Mouse (Mus musculus) Muller cell, postnatal 12 days (primary cell): Measurements from ENCODE around the gene Chadl.
"Not testable (repeated sequence)": the region's sequence is repeated elsewhere in the genome, so short reads cannot be mapped to it uniquely, and the experiment has no call there.

Source experiments
- DNase-seq: peaks from one replicate; pipeline ENCODE4 v3.0.0-alpha.2; 2015; ENCODE audit errors: inconsistent ontology term

Gene Chadl

GRCm38 (mm10) chr15:81697175-81697574 lies at the start of gene Chadl:
Chadl (minus strand) TSS chr15:81697287.
- DNase-seq, result peak; percentile 84

GRCm38 (mm10) chr15:81745601-81746114 lies 48.6 kb upstream of the Chadl start:
- peak; percentile 75 for DNase-seq

DNA sequence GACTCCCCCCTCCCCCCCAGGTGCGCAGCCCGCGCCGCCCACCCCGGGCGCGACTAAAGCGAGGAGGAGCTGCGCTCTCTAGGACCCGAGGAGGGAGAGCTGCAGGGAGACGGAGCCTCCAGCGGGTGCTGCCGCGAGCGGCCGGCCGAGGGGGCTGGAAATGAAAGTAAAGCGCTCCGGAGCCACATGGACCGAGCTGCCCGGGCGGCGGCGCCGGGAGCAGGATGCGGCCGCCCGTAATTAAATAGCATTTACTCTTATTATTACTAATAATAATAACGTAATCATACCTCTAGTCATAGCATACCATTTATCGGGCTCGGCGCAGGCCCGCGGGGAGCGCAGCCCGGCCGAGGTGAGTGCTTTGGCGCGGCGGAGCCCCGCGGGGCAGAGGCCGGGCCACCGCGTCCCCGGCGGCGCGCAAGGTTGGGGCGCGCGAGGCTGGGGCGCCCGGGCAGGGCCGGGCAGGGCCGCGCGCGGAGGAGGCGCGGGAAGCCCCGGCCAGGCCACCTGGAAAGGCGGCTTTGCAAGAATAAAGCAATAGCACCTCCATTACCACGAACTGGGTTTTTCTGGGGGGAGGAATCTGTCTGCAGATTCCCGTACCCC lies 48.0 kb upstream of the Chadl start, which contains the start of the genes Zc3h7b and Rangap1:
TSS of gene Zc3h7b (plus strand) at position 66 of the 609 bp plus-strand sequence.
TSS of gene Rangap1 (minus strand) at position 539 of the 609 bp plus-strand sequence.
- peak; percentile 83 for DNase-seq

- not testable (repeated sequence) for DNase-seq
These were observed 45.3 kb upstream of the Chadl start for GRCm38 (mm10) chr15:81742368-81742767.

GRCm38 (mm10) chr15:81739924-81740323 lies 42.8 kb upstream of the Chadl start:
- DNase-seq, result no peak

DNA sequence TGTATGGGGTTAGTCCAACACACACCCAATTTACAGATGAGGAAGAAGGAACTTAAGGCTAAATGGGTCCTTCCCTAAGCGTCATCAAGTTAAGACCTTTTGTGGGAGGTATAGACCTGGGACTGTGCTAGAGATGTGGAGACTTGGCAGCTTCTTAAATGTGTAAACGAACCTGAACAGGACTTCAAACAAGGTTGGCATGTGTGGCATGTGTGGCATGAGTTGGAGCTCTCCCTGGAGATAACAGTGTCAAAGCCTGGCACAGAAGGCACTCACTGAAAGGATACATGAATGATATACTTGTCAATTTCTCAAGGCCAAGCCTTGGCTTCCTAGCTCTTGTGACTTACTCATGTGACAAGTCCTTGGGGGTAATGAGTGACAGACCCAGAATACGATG lies 42.2 kb upstream of the Chadl start:
- DNase-seq, result no peak

DNA sequence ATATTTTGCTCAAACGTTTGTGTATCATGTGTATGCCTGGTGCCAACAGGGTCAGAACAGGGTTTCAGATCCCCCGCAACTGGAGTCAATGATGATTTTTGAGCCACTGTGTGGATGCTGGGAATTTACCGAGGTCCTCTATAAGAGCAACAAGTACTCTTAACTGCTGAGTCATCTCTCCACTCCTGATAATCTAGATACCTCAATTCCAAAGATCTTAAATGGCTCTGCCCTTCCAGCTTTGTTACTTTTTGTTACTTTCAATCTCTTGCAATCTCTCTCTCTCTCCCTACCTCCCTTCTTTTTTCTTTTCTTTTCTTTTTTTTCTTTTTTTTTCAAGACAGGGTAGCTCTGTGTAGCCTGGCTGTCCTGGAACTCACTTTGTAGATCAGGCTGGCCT lies 38.0 kb upstream of the Chadl start:
- DNase-seq, result no peak

- peak; percentile 99 for DNase-seq
These were observed 32.9 kb upstream of the Chadl start for GRCm38 (mm10) chr15:81729792-81730635.

DNA sequence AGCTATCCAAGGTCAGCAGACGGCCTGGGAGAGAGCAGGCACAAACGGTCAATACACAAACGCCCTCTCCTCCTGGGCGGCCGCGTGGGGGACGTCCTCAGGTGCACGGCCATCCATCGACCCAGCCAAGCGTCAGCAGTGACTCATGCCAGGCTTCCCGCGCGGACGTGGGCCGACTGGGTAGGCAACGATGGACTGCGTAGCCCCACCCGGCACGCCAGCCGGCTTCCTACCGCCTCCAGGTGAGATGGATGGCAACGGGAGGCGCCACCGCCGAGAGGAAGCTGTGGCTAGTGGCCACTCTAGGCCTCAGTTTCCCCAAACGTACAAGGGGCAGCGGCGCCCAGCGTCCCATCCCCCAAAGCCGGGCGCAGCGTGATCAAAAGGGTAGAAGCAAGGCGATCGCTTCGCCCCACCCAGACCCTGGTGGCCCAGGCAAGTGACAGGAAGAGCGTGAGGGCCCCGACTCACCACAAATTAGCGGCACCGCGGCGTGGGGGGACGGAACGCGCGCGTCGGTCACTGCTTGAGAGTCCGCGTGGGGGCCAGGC lies 32.2 kb upstream of the Chadl start:
- peak; percentile 52 for DNase-seq

- no peak for DNase-seq
These were observed 28.9 kb upstream of the Chadl start for GRCm38 (mm10) chr15:81725965-81726364.

DNA sequence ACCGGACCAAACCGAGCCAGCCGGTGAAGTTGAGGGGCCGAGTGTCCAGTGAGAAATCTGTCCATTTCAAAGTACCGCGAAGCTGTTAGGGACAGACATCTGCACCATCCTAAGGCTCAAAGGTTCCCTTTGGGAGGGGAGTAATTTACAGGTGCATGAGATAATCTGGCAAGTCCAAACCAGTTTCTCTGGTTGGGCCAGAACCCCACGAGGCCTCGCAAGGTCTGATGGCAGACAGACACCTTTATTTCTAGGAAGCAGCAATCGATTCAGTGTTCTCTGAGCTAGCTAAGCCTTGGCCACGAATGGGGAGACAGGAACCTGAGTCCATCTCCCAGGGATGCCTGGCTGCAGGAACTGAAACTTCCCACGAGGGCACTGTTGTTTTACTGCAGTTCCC lies 26.6 kb upstream of the Chadl start:
- DNase-seq, result no peak

GRCm38 (mm10) chr15:81722361-81722760 lies 25.3 kb upstream of the Chadl start:
- DNase-seq, result no peak

- DNase-seq, result no peak
These were observed 22.0 kb upstream of the Chadl start for GRCm38 (mm10) chr15:81719139-81719531.

GRCm38 (mm10) chr15:81718336-81719138 lies 21.4 kb upstream of the Chadl start:
- DNase-seq, result no peak

- no peak for DNase-seq
These were observed 16.7 kb upstream of the Chadl start for GRCm38 (mm10) chr15:81713742-81714141.

- no peak for DNase-seq
These were observed 13.7 kb upstream of the Chadl start for GRCm38 (mm10) chr15:81710801-81711200.

GRCm38 (mm10) chr15:81709686-81710085 lies 12.6 kb upstream of the Chadl start:
- DNase-seq, result no peak

DNA sequence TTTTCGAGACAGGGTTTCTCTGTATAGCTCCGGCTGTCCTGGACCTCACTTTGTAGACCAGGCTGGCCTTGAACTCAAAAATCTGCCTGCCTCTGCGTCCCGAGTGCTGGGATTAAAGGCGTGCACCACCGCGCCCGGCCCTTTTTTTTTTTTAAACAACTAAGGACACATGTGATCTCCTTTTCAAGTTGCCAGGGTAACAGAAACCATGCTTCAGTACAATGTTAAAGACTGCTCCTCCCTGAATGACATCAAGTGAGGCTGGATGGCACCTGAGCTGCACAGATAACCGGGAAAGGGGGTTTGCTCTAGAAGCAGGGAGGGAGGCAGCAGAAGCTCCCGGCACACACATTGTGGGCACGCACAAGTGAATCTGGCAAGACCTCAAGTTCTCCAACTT lies 11.9 kb upstream of the Chadl start:
- DNase-seq, result no peak

DNA sequence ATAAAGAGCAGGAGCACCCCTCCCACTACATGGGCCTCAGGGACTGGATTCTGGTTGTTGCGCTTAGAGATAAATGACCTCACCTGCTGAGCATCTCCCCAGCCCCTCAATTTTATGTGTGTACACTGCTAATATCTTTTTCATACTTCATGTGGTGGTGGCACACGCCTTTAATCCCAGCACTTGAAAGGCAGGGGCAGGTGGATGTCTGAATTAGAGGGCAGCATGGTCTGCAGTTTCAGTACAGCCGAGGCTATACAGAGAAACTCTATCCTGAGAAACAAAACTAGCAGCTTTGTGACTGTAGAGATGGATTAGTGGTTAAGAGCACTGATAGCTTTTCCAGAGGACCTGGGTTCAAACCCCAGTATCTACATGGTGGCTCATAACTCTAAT lies 6.0 kb upstream of the Chadl start:
- no peak for DNase-seq

- DNase-seq, result no peak
These were observed 5.4 kb upstream of the Chadl start for GRCm38 (mm10) chr15:81702306-81703093.

- not testable (repeated sequence) for DNase-seq
These were observed 4.3 kb upstream of the Chadl start for GRCm38 (mm10) chr15:81701350-81701749.
